Mouse (Mus musculus) MEL (cell line): ENCODE measurements around the gene Gli1.

Experiments used
- CTCF ChIP-seq, 3 experiments: IDR thresholded peaks in 2 of 3; conservative IDR thresholded peaks in 1 of 3; 2 replicates each; pipeline ENCODE4 v1.5.1; 2011 to 2012; ENCODE audit warnings: low read length in 3 of 3, low read depth in 2 of 3, mild to moderate bottlenecking in 2 of 3, improper control_type of control experiment in 1 of 3, inconsistent platforms in 1 of 3, mixed read lengths in 1 of 3, moderate library complexity in 1 of 3; ENCODE audit not compliant: control insufficient read depth in 1 of 3, insufficient read depth in 1 of 3, poor library complexity in 1 of 3, severe bottlenecking in 1 of 3
- MAFK ChIP-seq: IDR thresholded peaks from 2 replicates; pipeline ENCODE4 v1.6.1; 2011; ENCODE audit warnings: low read depth, mild to moderate bottlenecking, low read length, improper control_type of control experiment, borderline replicate concordance
- NRF1 ChIP-seq: IDR thresholded peaks from 2 replicates; pipeline ENCODE4 v1.6.1; 2014; ENCODE audit warnings: low read depth, mild to moderate bottlenecking, inconsistent platforms, low read length, improper control_type of control experiment, moderate library complexity; ENCODE audit not compliant: poor library complexity, insufficient read depth, severe bottlenecking
- POLR2A ChIP-seq, 2 experiments: IDR thresholded peaks; 2 replicates each; pipeline ENCODE4 v1.6.1; 2011 to 2012; ENCODE audit warnings: low read length in 2 of 2, mild to moderate bottlenecking in 2 of 2, control low read depth in 1 of 2, improper control_type of control experiment in 1 of 2, low read depth in 1 of 2, moderate library complexity in 1 of 2; ENCODE audit not compliant: control insufficient read depth in 1 of 2, insufficient read depth in 1 of 2, poor library complexity in 1 of 2
- POLR2AphosphoS2 ChIP-seq: IDR thresholded peaks from 2 replicates; pipeline ENCODE4 v1.6.1; 2011; ENCODE audit warnings: low read length, improper control_type of control experiment
- POLR2AphosphoS5 ChIP-seq: IDR thresholded peaks from 2 replicates; pipeline ENCODE4 v1.6.1; 2012; ENCODE audit warnings: low read depth, borderline replicate concordance, mild to moderate bottlenecking, inconsistent platforms, low read length, moderate library complexity, mixed read lengths
- RAD21 ChIP-seq: IDR thresholded peaks from 2 replicates; pipeline ENCODE4 v1.6.1; 2011; ENCODE audit warnings: mild to moderate bottlenecking, low read depth, low read length, improper control_type of control experiment
- SMC3 ChIP-seq: IDR thresholded peaks from 2 replicates; pipeline ENCODE4 v1.6.1; 2011; ENCODE audit warnings: low read depth, low read length, improper control_type of control experiment
- TCF12 ChIP-seq: IDR thresholded peaks from 2 replicates; pipeline ENCODE4 v1.6.1; 2014; ENCODE audit warnings: low read depth, mild to moderate bottlenecking, inconsistent platforms, low read length, improper control_type of control experiment, moderate library complexity
- USF1 ChIP-seq: IDR thresholded peaks from 2 replicates; pipeline ENCODE4 v1.6.1; 2014; ENCODE audit warnings: low read depth, mild to moderate bottlenecking, inconsistent platforms, low read length, improper control_type of control experiment, moderate library complexity

- TF ChIP-seq RAD21 (no peak), POLR2AphosphoS2 (no peak), POLR2AphosphoS5 (no peak), MAFK (no peak), USF1 (no peak), SMC3 (no peak), POLR2A (IDR thresholded peaks at IDR 0.05; ENCODE audit: control insufficient read depth in 1 of 2, insufficient read depth in 1 of 2, low read depth in 1 of 2, low read length in 2 of 2, poor library complexity in 1 of 2) (no peak), NRF1 (no peak), TCF12 (no peak), CTCF (IDR thresholded peaks at IDR 0.05 in 2 of 3, conservative IDR thresholded peaks at IDR 0.05 in 1 of 3; ENCODE audit: control insufficient read depth in 1 of 3, insufficient read depth in 1 of 3, low read depth in 2 of 3, low read length in 3 of 3, poor library complexity in 1 of 3, severe bottlenecking in 1 of 3) (0 out of 6 replicates have a peak, but pooled peaks of 1 of the 3 experiments have one; percentile 4)
Observed at GRCm38 (mm10) chr10:127380767-127381742, 39.3 kb upstream of the Gli1 start.
